Mouse (Mus musculus) stomach, postnatal 0 days (tissue): ENCODE measurements at regions not wholly inside any gene's neighbourhood (a gene's known extent, or its start where the extent isn't known, plus 50 kb on each side); places are given as distances from the start of the nearest gene placed in this dataset.

Source experiments
- CTCF ChIP-seq: IDR thresholded peaks from 2 replicates; pipeline ENCODE4 v1.5.1; 2016; ENCODE audit warnings: antibody characterized with exemption, low read depth, mild to moderate bottlenecking, moderate library complexity
- EP300 ChIP-seq: optimal IDR thresholded peaks from 2 replicates; pipeline ENCODE3; 2016; ENCODE audit warnings: antibody characterized with exemption

- TF ChIP-seq CTCF (no peak), EP300 (no peak)
Measured at GRCm38 (mm10) chr13:110601352-110601751, 206.5 kb downstream of the Plk2 start.
